Mouse (Mus musculus) liver, embryonic 11.5 days (tissue): Measurements from ENCODE around the gene Gjc3. TPM values are rescaled to one million over a fixed set of nuclear protein-coding genes. Genes with fewer than 3 reads are reported as not detected.

Experiments used
- polyA plus RNA-seq: library from polyadenylated mRNA; unstranded; fragments of >200 nt; fragmentation: Nextera tagmentation; extraction: Ambion mirVana; gene quantifications from 2 replicates; pipeline ENCODE4 v1.2.1, GENCODE M21; 2014

Gene Gjc3
- polyA plus RNA-seq, 1 experiment from 2014 or later = not detected

Other genes starting within 250 kb of the Gjc3 start
- gene Nyap1, start 221.5 kb downstream of the Gjc3 start, polyA plus RNA-seq = 0.39 and 0.43 TPM in 2 replicates
- 129 and 134 TPM in 2 replicates for gene Tsc22d4, start 217.4 kb downstream of the Gjc3 start, polyA plus RNA-seq
- gene Ppp1r35, start 184.2 kb downstream of the Gjc3 start, polyA plus RNA-seq = 49.4 and 55.0 TPM in 2 replicates
- 9.3 and 11.1 TPM in 2 replicates for gene Mepce, start 175.4 kb downstream of the Gjc3 start, polyA plus RNA-seq
- 10.2 and 13.1 TPM in 2 replicates for gene Zcwpw1, start 175.3 kb downstream of the Gjc3 start, polyA plus RNA-seq
- 1.3 and 1.5 TPM in 2 replicates for gene Pilra, start 126.8 kb downstream of the Gjc3 start, polyA plus RNA-seq
- 1.5 and 1.6 TPM in 2 replicates for gene Pilrb1, start 105.0 kb downstream of the Gjc3 start, polyA plus RNA-seq
- gene Pilrb2, start 91.3 kb downstream of the Gjc3 start, polyA plus RNA-seq = 1.3 and 2.1 TPM in 2 replicates
- 0.79 and 0.95 TPM in 2 replicates for gene Cyp3a13, start 41.5 kb downstream of the Gjc3 start, polyA plus RNA-seq
- not detected in 2 replicates for gene Azgp1, start 18.4 kb upstream of the Gjc3 start, polyA plus RNA-seq
- gene Smok3a, start 58.2 kb upstream of the Gjc3 start, polyA plus RNA-seq = not detected in 2 replicates
- not detected in 2 replicates for gene Smok3b, start 58.3 kb upstream of the Gjc3 start, polyA plus RNA-seq
- gene Smok3c, start 90.1 kb upstream of the Gjc3 start, polyA plus RNA-seq = not detected in 2 replicates
- gene Zkscan1, start 122.0 kb upstream of the Gjc3 start, polyA plus RNA-seq = 15.8 and 18.0 TPM in 2 replicates
- 33.9 TPM in 2 replicates for gene Zscan21, start 153.8 kb upstream of the Gjc3 start, polyA plus RNA-seq
- gene Zfp113, start 192.6 kb upstream of the Gjc3 start, polyA plus RNA-seq = 8.0 and 9.0 TPM in 2 replicates
- 251 and 257 TPM in 2 replicates for gene Cops6, start 198.0 kb upstream of the Gjc3 start, polyA plus RNA-seq
- 11.3 and 14.2 TPM in 2 replicates for gene Ap4m1, start 208.9 kb upstream of the Gjc3 start, polyA plus RNA-seq
- 308 and 341 TPM in 2 replicates for gene Mcm7, start 209.3 kb upstream of the Gjc3 start, polyA plus RNA-seq
- gene Taf6, start 224.4 kb upstream of the Gjc3 start, polyA plus RNA-seq = 91.9 and 95.0 TPM in 2 replicates
- 36.0 and 38.7 TPM in 2 replicates for gene Cnpy4, start 224.4 kb upstream of the Gjc3 start, polyA plus RNA-seq
- gene Mblac1, start 231.2 kb upstream of the Gjc3 start, polyA plus RNA-seq = 5.8 and 6.3 TPM in 2 replicates